9 mouse cellular contexts compared by ENCODE assay signal in the genomic region with DNA sequence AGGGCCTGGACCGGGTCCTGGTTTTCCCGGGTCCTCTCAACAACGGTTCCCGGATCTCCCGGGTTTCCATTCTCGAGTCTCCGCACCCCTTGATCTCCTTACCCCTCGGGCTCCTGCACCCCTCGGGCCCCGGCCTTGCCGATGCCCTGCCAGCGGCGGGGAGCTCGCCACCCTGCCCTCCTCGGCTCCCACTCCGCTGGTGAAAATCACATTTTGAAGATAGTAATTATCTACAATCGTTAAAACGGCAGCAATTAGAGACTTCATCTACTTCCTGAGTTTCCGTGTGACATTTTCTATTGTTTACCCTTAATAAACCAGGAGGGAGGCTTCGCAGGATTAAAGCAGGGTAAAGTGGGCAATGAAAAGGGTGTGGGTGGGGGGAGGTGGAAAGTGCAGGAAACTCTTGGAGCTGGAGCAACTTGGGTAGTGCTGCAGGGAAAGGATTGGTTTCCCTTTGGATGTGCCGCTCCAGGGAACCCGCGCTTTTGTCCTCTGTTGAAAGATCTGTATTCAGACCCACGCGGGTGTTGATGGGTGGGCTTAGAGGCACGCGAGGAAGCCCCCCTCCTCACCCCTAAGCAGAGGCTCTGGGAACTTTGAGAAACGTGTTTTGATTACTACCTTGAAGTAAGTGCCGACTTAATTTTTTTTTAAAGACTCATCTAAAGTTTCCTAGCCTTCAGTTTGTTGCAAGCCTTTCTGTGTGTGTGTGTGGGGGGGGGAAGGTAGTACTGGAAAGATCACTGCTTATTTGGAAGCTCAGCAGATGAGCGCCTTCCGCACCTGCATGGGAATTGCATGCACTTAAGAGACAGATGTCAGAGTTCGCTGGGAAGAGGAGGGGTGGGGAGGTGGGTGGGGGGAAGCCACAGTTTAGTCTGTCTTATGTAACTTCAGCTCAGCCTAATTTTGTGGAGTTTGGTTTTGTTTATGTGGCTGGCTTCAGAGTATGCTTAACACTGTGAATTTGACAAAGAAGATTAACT. TPM values are rescaled to one million over a fixed set of nuclear protein-coding genes. Genes with fewer than 3 reads are reported as not detected.
A peak's percentile ranks its signal among the peaks of the same experiment; 100 is the strongest.
DNase-seq lines count a peak whose midpoint lies in the region; ATAC-seq and TF ChIP-seq lines count a peak whose summit lies in the region.
"Had no signal": no experiment of that assay in that cellular context is flagged by ENCODE, and none has a peak within 500 bp of the region (broad histone marks: within the 10 kb centered on the region; RNA-seq: fewer than 3 reads in every experiment).

No protein-coding gene starts in this region.

- peak overlapping the region; percentile 85 for H3K9ac ChIP-seq in midbrain, embryonic 16.5 days (ENCODE audit: low read depth, low read length)

- H3K4me1 ChIP-seq in bone marrow macrophage, adult 2 months (ENCODE audit: control insufficient read depth, insufficient read depth, low read length) = peaks cover 22% of the 10 kb centered on the region
- peaks cover 22% of the 10 kb centered on the region for H3K4me1 ChIP-seq in heart, embryonic 10.5 days
- peaks cover 30% of the 10 kb centered on the region for H3K4me1 ChIP-seq in midbrain, embryonic 16.5 days (ENCODE audit: control insufficient read depth, insufficient read depth, low read length)

- no peaks in the 10 kb centered on the region for H3K9me3 ChIP-seq in heart, embryonic 10.5 days
- H3K9me3 ChIP-seq in midbrain, embryonic 16.5 days (replicated peaks; ENCODE audit: control insufficient read depth, low read length, poor library complexity, severe bottlenecking) = no peaks in the 10 kb centered on the region

- peaks cover 13% of the 10 kb centered on the region for H3K27me3 ChIP-seq in heart, embryonic 10.5 days (ENCODE audit: insufficient read depth, poor library complexity, severe bottlenecking)
- H3K27me3 ChIP-seq in midbrain, embryonic 16.5 days (ENCODE audit: control insufficient read depth, insufficient read depth, low read depth, low read length) = no peaks in the 10 kb centered on the region

- H3K36me3 ChIP-seq in heart, embryonic 10.5 days = no peaks in the 10 kb centered on the region
- no peaks in the 10 kb centered on the region for H3K36me3 ChIP-seq in midbrain, embryonic 16.5 days (ENCODE audit: control insufficient read depth, insufficient read depth, low read length)
- H3K36me3 ChIP-seq: G1E had no signal

- peak overlapping the region; percentile 95 for H3K4me3 ChIP-seq in bone marrow macrophage, adult 2 months (ENCODE audit: insufficient read depth, low read length)
- peak overlapping the region; percentile 89 for H3K4me3 ChIP-seq in heart, embryonic 10.5 days
- peak overlapping the region; percentile 84 for H3K4me3 ChIP-seq in midbrain, embryonic 16.5 days (ENCODE audit: low read depth, low read length)

- peak overlapping the region; percentile 97 for H3K4me2 ChIP-seq in midbrain, embryonic 16.5 days (ENCODE audit: low read length)

- TF ChIP-seq CTCF in bone marrow macrophage, adult 2 months (IDR thresholded peaks at IDR 0.05; ENCODE audit: low read depth, low read length) = no peak

- under 1% methylated on average over 32 of the region's 32 CpGs for WGBS in heart, embryonic 10.5 days
- WGBS in midbrain, embryonic 16.5 days = under 1% methylated on average over 32 of the region's 32 CpGs

- ATAC-seq in frontal cortex, adult (ENCODE audit: low TSS enrichment) = peak; percentile 29; the same call in 1 of the 2 replicates
- peak; percentile 46 for ATAC-seq in midbrain, embryonic 16.5 days

- DNase-seq in frontal cortex, postnatal 10 days (ENCODE audit: low spot score in 2 of 2) = no peak
- DNase-seq in heart, embryonic 10.5 days (ENCODE audit: low spot score) = no peak
- DNase-seq in kidney, postnatal 10 days = peak; percentile 52
- no peak for DNase-seq in layer of hippocampus, adult 9-10 months (ENCODE audit: low spot score)
- no peak for DNase-seq in urinary bladder, postnatal 4 days (ENCODE audit: low spot score in 2 of 2)

- peak overlapping the region; percentile 29 for H3K27ac ChIP-seq in bone marrow macrophage, adult 2 months (ENCODE audit: insufficient read depth, low read depth, low read length)
- peak overlapping the region; percentile 90 for H3K27ac ChIP-seq in heart, embryonic 10.5 days
- peak overlapping the region; percentile 77 for H3K27ac ChIP-seq in midbrain, embryonic 16.5 days (ENCODE audit: low read length)

- TF ChIP-seq POLR2A in bone marrow macrophage, adult 2 months (IDR thresholded peaks at IDR 0.05; ENCODE audit: borderline replicate concordance, low read depth, low read length) = no peak

RNA-seq across cellular contexts. Expression of a gene that starts 1.2 kb away (rescaled TPM):
- polyA plus RNA-seq in bone marrow macrophage, adult 2 months (2012; ENCODE audit: insufficient read depth, insufficient read length, missing spikeins) = 24.3 and 26.3 TPM in 2 replicates
- polyA plus RNA-seq in heart, embryonic 10.5 days (2016; fragmentation: Nextera tagmentation; extraction: Ambion mirVana) = 3.1 and 5.0 TPM in 2 replicates
- polyA plus RNA-seq in midbrain, embryonic 16.5 days (2015; fragmentation: Nextera tagmentation; extraction: Ambion mirVana) = 4.6 and 5.0 TPM in 2 replicates
- polyA plus RNA-seq: G1E had no signal

Comparison
In these comparisons a context has a peak if more than half of its experiments do, and no peak if none do; other contexts are left out.
1. H3K27ac ChIP-seq: peak in every context shown above with its lines; median percentile 90 in heart, embryonic 10.5 days; 77 in midbrain, embryonic 16.5 days; 29 in bone marrow macrophage, adult 2 months.